Mouse (Mus musculus) cerebral cortex, adult 2 months (tissue): Measurements from ENCODE around the gene Grk2.

Experiments
- WGBS: fragments of 180-500 bp; shearing (Covaris S2); methylation state at CpG from one replicate; pipeline ENCODE4 v1.1.7; 2018; 5-methylcytosine and 5-hydroxymethylcytosine counted together

The Grk2 gene

DNA sequence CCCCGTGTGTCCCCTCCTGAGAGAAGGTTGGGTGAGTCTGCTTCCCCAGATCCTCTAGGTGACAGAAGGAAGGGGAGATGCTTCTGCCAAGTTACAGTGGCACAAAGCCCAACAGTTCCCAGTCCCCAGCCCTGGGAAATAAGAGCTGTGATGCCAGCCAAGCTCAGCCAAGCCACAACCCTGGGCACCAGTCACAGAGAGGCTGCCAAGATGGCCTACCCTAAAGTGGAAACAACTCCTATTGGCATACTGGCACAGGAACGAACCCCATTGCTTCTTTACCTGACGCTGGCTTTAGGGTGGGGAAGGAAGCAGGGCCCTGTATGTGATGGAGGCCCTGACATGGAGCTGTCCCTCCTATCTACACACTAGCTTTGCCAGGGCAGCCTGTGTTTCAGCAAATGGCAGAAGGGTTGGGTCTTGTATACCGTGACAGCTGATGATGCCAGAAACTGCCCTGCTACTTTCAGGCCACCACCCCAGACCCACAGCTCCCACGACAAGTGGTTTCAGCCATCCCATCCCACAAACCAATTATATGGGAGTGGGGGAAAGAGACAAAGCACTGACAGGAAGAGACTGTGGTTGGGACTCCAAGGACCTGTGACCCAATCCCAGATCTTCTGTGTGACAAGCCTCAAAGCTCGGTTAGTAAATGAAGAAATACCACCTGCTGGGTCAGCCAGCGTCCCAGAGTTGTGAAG is 2.9 kb downstream of the Grk2 start:
- WGBS: 23% methylated on average over 7 of the region's 7 CpGs

DNA sequence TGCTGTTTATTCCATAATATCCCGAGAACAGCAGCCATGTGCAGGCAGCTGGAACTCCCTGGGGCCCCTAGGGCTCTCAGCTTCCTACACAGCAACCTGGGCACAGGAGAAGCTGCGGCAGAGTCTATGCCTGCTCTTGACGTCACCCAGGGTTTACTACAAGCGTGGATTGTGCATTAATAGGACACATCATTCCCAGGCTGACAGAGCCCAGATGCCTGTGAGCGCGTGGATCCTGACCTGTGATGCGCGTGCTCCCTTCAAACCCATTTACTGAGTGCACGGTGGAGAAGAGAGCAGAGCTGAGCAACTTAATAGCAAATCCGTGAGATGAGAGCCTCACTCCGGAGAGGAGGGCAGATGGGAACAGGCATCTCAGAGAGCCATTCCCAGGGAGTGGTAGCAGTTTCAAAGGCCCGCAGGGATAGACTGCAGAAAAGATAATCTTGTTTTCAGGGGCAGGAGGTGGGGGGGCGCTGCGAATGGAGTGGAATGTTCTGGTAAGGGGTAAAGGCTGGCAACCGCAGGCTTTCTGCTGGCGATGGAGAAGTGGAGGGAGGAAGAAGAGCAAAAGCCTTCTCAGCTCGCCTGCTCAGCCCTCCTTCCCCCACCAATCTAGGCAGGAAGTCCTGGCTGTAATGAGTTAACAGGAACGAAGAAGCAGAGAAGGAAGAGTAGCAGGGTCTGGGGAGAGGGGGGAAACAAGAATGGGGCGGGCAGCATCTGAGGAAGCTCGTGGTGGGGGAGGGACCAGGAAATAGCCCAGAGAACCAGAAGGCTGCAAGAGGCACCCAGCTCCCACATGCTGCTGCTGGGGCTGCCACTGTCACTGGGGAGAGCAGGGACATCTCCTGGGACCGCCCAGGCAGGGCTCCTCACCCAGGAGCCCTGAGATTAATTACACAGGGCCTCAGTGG is 4.0 kb downstream of the Grk2 start:
- WGBS: 17% methylated on average over 21 of the region's 21 CpGs

DNA sequence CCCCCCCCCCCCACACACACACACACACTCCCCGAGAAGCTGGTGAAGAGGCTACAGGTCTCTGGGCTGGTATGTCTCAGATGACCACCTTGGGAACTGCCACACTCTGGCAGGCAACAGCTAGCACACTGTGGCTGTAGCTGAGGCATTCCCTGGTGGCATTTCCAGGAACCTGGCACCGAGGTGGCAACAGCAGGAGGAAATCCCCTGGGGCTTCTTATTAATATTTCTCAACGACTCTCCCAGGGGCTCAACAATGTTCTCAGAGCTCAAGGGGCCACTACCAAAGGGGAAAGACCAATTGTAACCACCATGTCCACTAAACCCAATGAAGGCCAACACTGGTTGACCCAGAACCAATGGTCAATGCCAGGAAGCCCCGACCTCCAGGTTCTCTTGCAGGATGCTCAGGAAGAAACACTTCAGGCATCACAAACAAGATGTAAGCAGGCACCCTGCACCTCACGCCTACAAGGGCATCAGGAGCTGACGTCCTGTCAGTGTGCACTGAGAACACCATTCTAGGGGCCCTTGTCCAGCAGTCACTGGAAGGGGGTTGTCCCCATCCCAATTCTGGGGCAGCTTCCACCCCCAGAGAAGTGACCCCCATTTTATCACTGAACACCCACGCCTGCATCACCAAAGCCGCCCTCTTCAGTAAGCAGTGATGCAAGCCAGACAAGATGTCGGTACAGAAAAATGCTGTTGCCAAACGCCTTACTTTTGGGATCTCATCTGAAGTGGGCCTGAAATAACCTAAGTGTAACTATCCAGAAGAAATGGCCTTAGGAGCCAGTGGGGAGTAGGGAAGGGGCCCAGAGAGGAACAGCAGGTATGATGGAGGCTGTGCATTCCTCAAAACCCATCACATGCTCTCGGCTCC is 4.9 kb downstream of the Grk2 start:
- WGBS: 39% methylated on average over 11 of the region's 11 CpGs

DNA sequence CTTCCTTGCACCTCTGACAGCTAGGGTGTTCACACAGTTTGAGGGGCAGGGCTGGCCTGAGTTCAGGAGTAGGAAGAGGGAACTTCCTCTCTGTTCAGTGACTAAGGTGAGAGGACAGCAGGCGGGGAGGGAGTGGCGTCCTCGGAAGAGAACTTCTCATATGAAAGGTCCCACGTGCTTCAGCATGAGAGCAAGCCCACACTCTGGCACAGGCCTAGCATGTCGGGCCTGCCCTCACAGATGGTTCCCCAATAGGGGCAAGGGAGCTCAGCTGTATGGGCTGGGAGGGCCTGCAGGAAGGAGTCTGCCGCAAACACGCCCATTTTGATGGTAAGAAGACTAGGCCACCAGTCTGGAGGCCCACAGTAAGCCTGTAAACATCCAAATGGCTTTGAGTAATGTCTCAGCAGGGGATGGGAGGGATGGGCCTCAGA is 5.7 kb downstream of the Grk2 start:
- WGBS: 33% methylated on average over 7 of the region's 7 CpGs

DNA sequence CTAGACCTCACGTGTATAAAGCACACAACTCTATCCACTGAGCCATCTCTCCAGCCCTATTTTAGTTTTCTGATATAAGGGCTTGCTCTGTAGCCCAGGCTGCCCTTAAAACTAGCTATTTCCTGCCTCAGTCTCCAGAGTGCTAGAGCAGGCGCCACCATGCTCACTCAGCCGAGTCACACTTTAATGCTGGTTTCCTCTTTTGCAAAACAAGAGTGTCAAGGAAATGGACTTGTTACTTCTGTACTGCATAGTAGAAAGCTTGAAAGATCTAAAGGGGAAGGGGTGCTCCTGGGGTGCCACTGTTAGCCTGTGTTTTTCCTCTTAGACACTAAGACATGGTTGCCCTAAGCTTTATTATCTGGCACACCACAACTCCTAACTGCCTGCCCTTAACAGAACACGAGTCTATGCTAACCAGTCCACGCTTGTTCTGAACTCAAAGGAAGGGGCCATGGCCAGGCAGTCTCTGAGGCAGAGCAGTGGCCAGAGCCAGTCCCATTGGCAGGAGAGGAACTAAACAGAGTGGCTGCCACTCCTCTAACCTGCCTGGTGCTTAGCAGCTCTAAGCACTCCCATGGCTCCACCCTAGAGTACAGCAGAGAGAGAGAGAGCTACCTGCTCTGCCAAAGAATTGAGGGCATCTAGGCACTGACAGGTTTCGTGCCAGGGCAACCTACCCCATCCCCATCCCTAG is 6.3 kb downstream of the Grk2 start:
- 59% methylated on average over 6 of the region's 6 CpGs for WGBS

DNA sequence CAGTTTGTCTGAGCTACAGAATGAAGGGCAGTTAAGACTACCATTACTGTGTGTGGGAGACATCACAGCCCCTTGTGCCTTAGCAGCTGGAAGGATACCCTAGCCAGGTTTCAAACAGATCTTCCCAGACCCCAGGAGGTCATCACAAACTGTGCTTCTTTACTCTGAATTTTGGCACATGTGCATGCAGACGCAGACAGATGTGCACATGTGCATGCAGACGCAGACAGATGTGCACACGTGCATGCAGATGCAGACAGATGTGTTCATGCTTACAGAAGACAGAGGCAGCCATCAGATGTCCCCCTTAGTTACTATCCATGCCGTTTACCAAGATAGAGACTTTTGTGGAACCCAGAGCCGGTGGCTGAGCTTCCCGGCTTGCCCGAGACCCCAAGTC is 6.9 kb downstream of the Grk2 start:
- WGBS: 83% methylated on average over 7 of the region's 7 CpGs

DNA sequence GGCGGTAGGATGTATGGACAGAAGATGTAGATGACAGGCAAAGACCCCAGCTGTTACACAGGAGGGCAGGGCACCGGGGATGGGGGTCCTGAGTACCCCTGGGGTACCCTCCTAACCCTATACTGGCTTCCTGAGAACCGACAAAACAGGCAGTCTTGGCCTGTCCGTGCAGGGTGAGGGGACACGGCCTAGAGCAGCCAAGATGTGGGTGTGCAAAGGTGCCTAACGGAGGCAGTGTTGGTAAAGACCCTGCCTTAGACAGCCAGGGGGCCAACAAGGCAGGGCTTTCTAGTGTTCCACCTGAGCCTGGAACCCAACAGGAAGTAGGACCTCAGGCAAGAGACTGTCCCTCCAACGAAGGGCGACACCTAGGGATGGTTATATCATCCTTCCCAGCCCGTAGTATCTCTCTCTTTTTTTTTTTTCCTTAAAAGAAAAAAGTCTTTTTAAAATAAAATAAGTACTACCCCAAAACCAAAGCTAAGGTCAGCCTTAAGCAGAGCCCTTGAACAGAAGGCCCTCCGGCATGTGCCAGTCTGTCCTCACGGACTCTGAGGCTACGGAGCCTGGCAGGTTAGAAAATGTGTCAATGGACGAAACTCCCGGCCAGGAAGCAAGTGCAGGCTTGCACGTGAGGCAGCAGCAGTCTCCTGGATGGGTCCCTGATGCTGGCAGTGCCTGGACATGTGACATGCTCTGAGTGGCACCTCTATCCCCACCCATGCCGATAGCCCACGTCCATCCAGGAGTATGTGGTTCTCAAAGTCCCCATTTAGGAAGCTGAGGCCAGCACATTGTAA is 7.5 kb downstream of the Grk2 start:
- 65% methylated on average over 17 of the region's 17 CpGs for WGBS

DNA sequence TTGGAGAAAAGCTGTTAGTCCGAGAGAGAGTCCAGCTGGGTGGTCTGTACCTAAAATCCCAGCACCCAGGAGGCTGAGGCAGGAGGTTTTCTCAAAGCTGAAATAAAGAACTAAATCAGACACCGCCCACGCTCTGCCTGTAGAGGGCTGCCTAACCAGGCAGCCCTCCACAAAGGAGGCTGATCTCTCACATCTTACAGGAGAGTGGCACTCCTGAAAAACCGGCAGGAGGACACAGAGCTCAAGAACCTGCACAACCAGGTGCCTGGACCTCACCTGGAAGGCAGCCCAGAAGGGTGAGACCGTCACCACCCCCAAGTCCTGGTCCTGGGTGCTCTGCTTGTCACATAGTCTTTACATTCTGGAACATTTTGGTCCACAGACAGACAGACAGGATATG is 8.2 kb downstream of the Grk2 start:
- WGBS: 82% methylated on average over 5 of the region's 5 CpGs

DNA sequence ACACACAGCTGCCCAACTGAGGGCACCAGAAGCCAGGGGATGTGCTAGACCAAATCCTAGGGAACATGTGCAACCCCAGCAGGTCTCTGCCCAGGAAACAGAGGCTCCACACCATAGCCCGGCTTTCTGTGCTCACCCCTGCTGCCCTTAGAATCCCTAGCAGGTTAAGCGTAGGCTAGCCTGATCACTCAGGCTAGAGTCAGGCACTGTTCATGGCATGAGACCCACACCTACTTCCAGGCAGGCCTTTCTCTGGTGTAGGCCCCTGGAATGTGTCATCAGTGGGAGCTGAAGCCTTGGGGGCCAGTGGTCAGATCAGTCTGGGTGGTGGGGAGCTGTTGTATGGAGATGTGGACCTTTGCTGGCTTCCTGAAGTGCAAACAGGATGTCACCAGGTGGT is 9.4 kb downstream of the Grk2 start:
- WGBS: 82% methylated on average over 2 of the region's 2 CpGs

DNA sequence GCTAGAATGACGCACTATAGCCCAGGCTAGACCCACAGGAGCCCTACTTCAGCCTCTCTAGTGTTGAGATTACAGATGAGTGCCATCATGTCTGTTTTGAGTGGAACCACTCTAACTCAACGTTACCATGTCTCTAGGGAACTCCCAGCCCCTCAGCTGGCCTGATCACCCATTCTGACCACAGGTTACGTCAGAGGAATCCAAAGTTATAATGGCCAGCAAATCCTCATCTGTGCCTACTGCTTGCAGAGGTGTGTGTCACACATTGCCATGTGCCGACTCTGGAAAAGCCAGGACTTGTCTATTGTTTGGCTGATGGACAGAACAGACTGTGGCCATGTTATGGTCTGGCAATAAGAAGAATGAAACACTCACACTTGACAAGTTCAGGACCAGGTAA is 10.6 kb downstream of the Grk2 start:
- 86% methylated on average over 4 of the region's 4 CpGs for WGBS

DNA sequence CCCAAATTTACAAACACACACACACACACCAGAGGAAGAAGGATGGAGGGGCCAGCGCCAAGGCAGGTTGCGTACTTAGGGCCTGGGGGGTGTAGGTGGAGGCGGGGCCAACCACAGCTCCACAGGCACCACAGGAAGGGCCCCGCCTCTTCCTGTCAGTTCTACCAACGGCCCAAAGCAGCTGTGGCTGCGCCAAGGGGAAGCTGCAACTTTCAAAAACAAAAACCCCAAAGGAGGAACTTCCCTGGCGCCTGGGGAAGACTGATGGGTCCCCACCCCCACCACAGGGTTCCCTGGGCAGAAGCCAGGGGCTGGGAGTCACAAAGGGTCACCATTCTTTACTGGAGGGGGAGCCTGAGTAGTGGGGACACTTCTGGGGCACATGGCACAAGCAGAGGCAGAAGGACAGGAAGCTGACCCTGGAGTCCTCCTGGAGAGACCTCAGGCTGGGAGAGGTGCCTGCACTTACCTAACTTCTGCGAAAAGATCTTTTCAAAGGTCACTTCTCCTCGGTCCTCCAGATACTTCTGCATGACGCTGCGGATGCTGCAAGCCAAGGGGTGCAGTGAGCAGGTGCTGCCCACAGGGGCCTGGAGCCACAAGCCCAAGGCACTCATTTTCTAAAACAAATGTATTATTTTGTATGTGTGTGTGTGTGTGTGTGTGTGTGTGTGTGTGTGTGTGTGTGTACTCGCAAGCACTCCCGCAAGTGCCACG is 11.5 kb downstream of the Grk2 start:
- WGBS: 72% methylated on average over 14 of the region's 14 CpGs

DNA sequence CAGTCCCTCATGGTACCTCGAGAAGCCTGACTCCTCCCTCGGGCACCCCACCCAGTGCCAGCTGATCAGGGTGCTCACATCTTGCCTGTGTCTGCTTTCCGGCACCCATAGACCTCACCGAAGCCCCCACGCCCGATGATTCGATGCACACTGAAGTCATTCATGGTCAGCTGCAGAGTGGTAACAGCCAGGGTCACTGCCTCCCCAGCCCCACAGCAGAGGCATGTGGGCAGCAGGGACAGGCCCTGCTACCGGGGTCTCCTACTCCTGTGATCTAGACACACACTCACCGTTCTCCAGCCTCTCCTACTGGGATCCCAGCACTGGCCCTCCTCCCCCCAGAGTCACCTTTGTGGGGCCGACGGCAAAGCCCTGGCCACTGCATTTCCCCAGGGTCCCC is 14.9 kb downstream of the Grk2 start:
- WGBS: 91% methylated on average over 11 of the region's 11 CpGs

DNA sequence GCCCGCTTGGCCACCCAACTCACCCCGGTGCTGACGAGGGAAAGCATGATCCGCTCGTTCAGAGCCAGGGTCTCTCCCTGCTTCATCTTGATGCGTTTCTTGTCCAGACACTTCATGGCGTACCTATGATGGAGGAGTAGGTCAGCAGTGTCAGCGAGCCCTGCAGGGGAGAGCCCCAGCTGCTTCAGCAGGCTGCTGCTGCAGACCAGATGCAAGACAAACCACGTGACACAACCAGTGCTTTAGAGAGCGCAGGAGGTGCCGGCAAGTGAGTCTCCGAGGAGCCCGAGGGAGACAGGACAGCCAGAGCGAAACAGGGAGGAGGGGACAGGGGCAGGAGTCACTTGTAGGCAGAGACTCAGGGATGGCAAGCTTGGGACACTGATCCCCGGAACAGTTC is 15.3 kb downstream of the Grk2 start:
- WGBS: 84% methylated on average over 15 of the region's 15 CpGs

DNA sequence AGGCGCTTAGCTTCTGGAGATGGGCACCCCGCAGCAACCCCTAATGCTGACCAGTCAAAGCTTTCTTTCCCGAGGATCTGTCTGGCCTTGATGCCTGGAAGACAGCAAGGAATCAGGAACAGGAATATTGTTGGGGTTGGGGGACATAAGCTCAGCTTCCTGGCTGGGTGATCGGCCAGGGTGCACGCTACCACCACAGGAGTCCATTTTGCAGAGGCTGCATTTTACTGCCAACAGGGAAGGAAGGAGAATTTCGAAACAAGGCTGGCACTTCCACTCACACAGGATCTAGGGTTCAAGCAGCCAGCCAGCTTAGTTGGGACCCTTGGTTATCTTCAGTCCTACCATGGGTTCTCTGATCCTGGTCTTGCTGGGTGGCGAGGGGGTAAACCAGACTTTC is 22.4 kb downstream of the Grk2 start:
- 17% methylated on average over 7 of the region's 7 CpGs for WGBS

DNA sequence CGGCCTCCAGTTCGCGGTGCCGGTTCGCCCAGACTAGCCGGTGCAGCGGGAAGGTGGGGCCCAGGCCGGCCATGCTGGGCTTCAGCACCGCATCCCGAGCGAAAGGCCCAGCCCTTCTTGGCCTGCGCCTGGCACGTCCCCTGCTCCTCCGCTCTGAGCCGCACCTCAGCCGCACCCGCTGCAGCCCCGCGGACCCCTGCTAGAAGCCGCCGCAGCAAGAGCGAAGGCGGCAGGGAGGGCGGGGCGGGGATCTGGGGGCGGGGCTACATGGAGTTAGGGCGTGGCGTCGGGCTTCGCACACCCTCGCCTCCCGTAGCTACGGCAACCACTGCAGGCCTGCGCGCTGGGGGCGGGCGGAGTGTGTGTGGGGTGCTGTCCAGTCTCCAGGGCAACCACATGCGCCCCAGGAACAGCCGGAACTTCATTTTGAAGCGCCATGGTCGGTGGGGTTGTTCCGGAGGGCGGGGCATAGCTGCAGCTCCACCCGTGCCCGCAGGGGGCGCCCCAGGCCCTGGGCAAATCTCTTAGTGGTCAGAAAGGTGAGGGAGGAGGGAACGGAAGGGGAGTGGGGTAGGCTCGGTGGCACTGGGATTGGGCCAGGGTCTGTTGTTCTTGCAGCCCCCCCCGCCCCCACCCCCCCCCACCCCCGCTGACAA is 23.0 kb downstream of the Grk2 start, which contains the start of gene Ankrd13d:
Ankrd13d (minus strand) TSS at position 240 of the 656 bp plus-strand sequence.
- WGBS: under 1% methylated on average over 50 of the region's 50 CpGs

DNA sequence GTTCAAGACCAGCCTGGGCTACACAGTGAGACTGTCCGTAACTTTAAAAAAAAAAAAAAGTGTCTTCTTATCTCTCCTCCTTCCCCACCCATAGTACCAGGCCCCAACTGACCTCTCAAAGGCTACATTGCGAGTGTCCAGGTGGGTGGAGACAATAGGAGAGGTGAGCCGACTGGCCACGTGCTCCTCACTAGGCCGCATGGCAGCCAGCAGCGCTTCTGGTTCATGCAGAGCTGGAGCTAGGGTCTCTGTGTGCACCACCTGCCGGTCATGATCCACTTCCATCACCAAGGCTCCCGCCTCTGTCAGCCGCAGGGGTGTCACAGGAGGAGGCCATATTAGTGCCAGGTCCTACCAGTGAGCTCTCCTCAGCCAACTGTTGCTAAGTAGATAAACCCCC is 25.6 kb downstream of the Grk2 start:
- WGBS: 96% methylated on average over 9 of the region's 9 CpGs

DNA sequence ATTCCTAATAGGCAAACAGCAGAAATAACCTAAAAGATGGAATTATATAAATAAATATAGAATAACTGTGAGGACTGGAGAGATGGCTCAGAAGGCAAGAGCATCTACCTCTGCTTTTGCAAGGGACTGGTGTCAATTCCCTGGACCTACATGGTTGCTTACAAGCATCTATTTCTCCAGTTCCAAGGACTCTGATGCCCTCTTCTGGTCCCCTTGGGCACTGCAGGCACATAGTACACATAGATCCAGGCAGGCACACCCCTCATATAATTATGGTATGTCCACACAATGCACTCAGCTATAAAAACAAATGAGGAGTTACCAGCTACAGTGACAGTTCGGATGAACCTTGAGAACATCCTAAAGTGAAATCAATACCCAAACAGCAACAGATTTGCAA is 26.5 kb downstream of the Grk2 start:
- WGBS: 100% methylated on average over 1 of the region's 1 CpGs

DNA sequence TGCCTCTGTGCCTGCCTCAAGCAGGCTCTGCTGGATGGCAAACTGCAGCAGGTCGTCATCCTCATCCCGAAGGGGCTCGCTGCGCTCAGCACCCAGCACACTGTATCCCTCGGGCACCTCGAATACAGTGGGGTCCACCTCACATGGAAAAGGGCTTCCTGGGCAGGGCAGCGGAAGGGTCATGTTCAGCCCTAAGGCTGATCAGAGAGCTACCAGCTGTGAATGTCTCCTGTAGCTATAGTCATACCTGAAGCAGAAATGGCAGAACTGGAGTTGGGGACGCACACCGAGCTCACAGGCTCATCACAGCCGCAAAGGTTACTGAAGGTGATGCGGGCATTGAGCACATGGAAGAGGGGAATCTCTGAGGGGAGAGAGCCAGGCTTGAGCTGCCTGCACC is 35.0 kb downstream of the Grk2 start:
- WGBS: 96% methylated on average over 11 of the region's 11 CpGs

DNA sequence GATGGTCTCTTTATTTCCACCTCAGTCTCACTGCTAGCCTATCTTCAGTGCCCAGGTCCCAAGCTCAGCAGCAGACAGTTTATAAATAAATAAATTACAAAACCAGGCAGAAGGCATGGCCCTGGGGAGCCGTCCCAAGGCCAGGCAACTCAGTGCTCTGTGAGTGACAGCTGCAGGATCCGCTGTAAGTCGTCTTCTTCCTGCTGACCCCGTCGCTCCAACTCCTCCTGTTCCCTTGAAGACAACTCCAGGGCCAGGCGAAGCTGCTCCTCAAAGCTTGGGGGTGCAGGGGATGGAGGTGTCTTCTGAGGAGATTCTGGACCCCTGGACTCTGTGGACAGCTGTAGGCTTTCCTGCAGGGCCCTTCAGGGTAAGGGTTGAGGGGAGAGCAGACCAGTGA is 35.8 kb downstream of the Grk2 start:
- WGBS: 82% methylated on average over 6 of the region's 6 CpGs
